Mouse (Mus musculus) kidney, postnatal 25 days (tissue): Measurements from ENCODE around the gene Glyr1.

Source experiments
- DNase-seq, 2 experiments: peaks; one replicate each; pipeline ENCODE4 v3.0.0; 2021; ENCODE audit warnings: mixed read lengths in 2 of 2

Glyr1 gene

GRCm38 (mm10) chr16:5011285-5011684 is 38.4 kb downstream of the Glyr1 start:
- peak in 1 of 2 experiments; percentile 37 for DNase-seq

- DNase-seq: no peak
These were observed 39.2 kb downstream of the Glyr1 start for GRCm38 (mm10) chr16:5010371-5010935.

GRCm38 (mm10) chr16:5008076-5008475 is 41.6 kb downstream of the Glyr1 start:
- DNase-seq: peak; percentile 71 to 74

- peak; percentile 38 to 61 for DNase-seq
These were observed 42.2 kb downstream of the Glyr1 start for GRCm38 (mm10) chr16:5007492-5007891.

- peak; percentile 84 to 93 for DNase-seq
These were observed 42.6 kb downstream of the Glyr1 start, which contains the start of gene Smim22 for GRCm38 (mm10) chr16:5007067-5007466. TSS of gene Smim22 (plus strand) at chr16:5007288.

- DNase-seq: peak; percentile 57 to 76
These were observed 49.1 kb downstream of the Glyr1 start for GRCm38 (mm10) chr16:5000611-5001010.

GRCm38 (mm10) chr16:4998984-4999383 is 50.7 kb downstream of the Glyr1 start:
- DNase-seq: no peak

GRCm38 (mm10) chr16:4997553-4997952 is 52.1 kb downstream of the Glyr1 start, which contains the start of gene Sept12:
TSS of gene Sept12 (minus strand) at chr16:4997852.
- DNase-seq: peak; percentile 24 to 77

GRCm38 (mm10) chr16:4993276-4993675 is 56.4 kb downstream of the Glyr1 start:
- DNase-seq: no peak

GRCm38 (mm10) chr16:4984717-4985116 is 64.9 kb downstream of the Glyr1 start:
- no peak for DNase-seq

- peak; percentile 51 to 66 for DNase-seq
These were observed 69.8 kb downstream of the Glyr1 start for GRCm38 (mm10) chr16:4979755-4980380.

GRCm38 (mm10) chr16:4978275-4979051 is 71.2 kb downstream of the Glyr1 start:
- peak; percentile 49 to 81 for DNase-seq

GRCm38 (mm10) chr16:4976180-4976579 is 73.5 kb downstream of the Glyr1 start:
- no peak for DNase-seq

GRCm38 (mm10) chr16:4974521-4974920 is 75.1 kb downstream of the Glyr1 start:
- no peak for DNase-seq

- DNase-seq: peak in 1 of 2 experiments; percentile 35
These were observed 78.0 kb downstream of the Glyr1 start for GRCm38 (mm10) chr16:4971626-4972025.

- no peak for DNase-seq
These were observed 80.4 kb downstream of the Glyr1 start for GRCm38 (mm10) chr16:4969055-4969843.

GRCm38 (mm10) chr16:4968426-4968825 is 81.2 kb downstream of the Glyr1 start:
- DNase-seq: no peak

GRCm38 (mm10) chr16:4965392-4966129 is 84.1 kb downstream of the Glyr1 start:
- DNase-seq: peak in 1 of 2 experiments; percentile 26

- DNase-seq: peak in 1 of 2 experiments; percentile 26
These were observed 84.8 kb downstream of the Glyr1 start for GRCm38 (mm10) chr16:4964731-4965391.
